Mouse (Mus musculus) layer of hippocampus, adult 8-10 months (tissue): Measurements from ENCODE around the gene Grik5. TPM values are rescaled to one million over a fixed set of nuclear protein-coding genes. Genes with fewer than 3 reads are reported as not detected.

ENCODE experiments used
- DNase-seq, 2 experiments: peaks; one replicate each; pipeline ENCODE4 v3.0.0; 2022; ENCODE audit warnings: low spot score in 2 of 2
- total RNA-seq, 4 experiments: library from RNA; stranded (reverse); gene quantifications; 2 replicates each; pipeline ENCODE4 v1.2.4; 2022

Gene Grik5
- total RNA-seq, 4 experiments from 2014 or later = 206 to 235 (median 220) TPM

- peak; percentile 55 to 62 for DNase-seq
Observed at GRCm38 (mm10) chr7:25034796-25035195, 37.4 kb downstream of the Grik5 start.

- DNase-seq = no peak
Observed at GRCm38 (mm10) chr7:25031528-25031927, 40.6 kb downstream of the Grik5 start.

GRCm38 (mm10) chr7:25030032-25030753 is 42.0 kb downstream of the Grik5 start:
- DNase-seq = peak in 1 of 2 experiments; percentile 81

GRCm38 (mm10) chr7:25026452-25026851 is 45.7 kb downstream of the Grik5 start:
- no peak for DNase-seq

GRCm38 (mm10) chr7:25025855-25026439 is 46.2 kb downstream of the Grik5 start:
- no peak for DNase-seq

- DNase-seq = no peak
Observed at GRCm38 (mm10) chr7:25011592-25011991, 60.6 kb downstream of the Grik5 start.

GRCm38 (mm10) chr7:25010090-25010913 is 61.8 kb downstream of the Grik5 start:
- peak in 1 of 2 experiments; percentile 67 for DNase-seq

- DNase-seq = peak; percentile 68 to 73
Observed at GRCm38 (mm10) chr7:25009099-25009700, 62.9 kb downstream of the Grik5 start.

GRCm38 (mm10) chr7:25008635-25009034 is 63.5 kb downstream of the Grik5 start:
- DNase-seq = peak in 1 of 2 experiments; percentile 31

- peak; percentile 62 to 78 for DNase-seq
Observed at GRCm38 (mm10) chr7:25007609-25008374, 64.4 kb downstream of the Grik5 start.

GRCm38 (mm10) chr7:25006586-25007364 is 65.4 kb downstream of the Grik5 start:
- peak in 1 of 2 experiments; percentile 54 for DNase-seq

- DNase-seq = no peak
Observed at GRCm38 (mm10) chr7:25006171-25006570, 66.0 kb downstream of the Grik5 start.

- DNase-seq = peak; percentile 70 to 77
Observed at GRCm38 (mm10) chr7:25005421-25006065, 66.6 kb downstream of the Grik5 start, which contains the start of gene Atp1a3. TSS of gene Atp1a3 (minus strand) at chr7:25005958.

- no peak for DNase-seq
Observed at GRCm38 (mm10) chr7:25004806-25005205, 67.3 kb downstream of the Grik5 start.

GRCm38 (mm10) chr7:25003820-25004388 is 68.2 kb downstream of the Grik5 start:
- no peak for DNase-seq

- no peak for DNase-seq
Observed at GRCm38 (mm10) chr7:25003291-25003690, 68.9 kb downstream of the Grik5 start.

- DNase-seq = no peak
Observed at GRCm38 (mm10) chr7:25000711-25001110, 71.4 kb downstream of the Grik5 start.

GRCm38 (mm10) chr7:25000211-25000610 is 71.9 kb downstream of the Grik5 start:
- no peak for DNase-seq

- DNase-seq = no peak
Observed at GRCm38 (mm10) chr7:24993081-24993480, 79.1 kb downstream of the Grik5 start.
